Mouse (Mus musculus): ENCODE results near the gene G430095P16Rik. TPM values are rescaled to one million over a fixed set of nuclear protein-coding genes. Genes with fewer than 3 reads are reported as not detected.

G430095P16Rik gene
- polyA plus RNA-seq, 1 experiment from 2014 or later = 1.0 TPM

DNA sequence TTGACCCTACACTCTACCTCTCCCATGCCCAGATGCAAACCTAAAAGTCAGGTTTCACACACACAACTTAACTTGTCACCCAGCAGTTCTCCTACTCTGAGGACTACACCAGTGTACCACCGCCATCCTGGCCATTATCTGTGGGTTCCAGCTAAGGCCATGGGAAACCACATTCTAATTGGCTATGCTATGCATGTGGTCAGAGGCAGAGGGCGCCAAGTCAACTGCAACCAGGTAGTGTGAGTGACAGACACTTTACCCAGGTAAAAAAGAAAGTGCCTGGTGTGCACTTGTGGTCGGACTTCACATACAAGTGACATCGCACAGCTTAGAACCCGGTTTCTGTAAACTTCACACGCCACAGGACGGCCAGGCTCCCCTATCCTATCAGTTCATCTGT lies 36.3 kb downstream of the G430095P16Rik start:
- TF ChIP-seq CTCF (IDR thresholded peaks at IDR 0.05; ENCODE audit: low read depth) = peak; percentile 78
- peaks cover 12% of the 10 kb centered on the region for H3K27me3 ChIP-seq (replicated peaks; ENCODE audit: control insufficient read depth, insufficient read depth, low read length)
- 0 out of 2 replicates have a peak, but pooled peaks have one; percentile 18 for ATAC-seq

DNA sequence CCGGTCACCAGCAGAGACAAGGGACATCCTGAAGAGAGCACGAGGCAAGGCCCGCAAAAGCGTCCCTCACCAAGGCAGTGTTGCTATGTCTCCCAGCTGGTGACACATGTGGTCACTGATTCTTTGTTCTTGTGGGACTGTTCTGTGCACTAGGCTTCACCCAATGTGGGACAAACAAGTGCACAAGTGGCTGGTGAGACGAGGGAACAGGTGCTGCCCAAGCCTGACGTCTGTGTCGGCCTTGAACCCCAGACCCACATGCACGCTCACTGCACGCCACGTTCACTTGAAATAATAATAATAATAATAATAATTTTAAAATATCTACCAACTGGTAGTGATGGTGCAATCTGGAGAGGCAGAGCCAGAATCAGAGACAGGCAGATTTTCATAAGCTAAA lies 36.9 kb downstream of the G430095P16Rik start:
- Histone ChIP-seq H3K4me1 (replicated peaks; ENCODE audit: control insufficient read depth, insufficient read depth, low read length) (no peaks in the 10 kb centered on the region), H3K27me3 (replicated peaks; ENCODE audit: control insufficient read depth, insufficient read depth, low read length) (peaks cover 12% of the 10 kb centered on the region), H3K36me3 (ENCODE audit: control insufficient read depth, insufficient read depth) (no peaks in the 10 kb centered on the region), H3K9ac (ENCODE audit: low read depth, low read length) (no peak overlapping the region), H3K27ac (ENCODE audit: low read depth, low read length) (no peak overlapping the region), H3K9me3 (ENCODE audit: control insufficient read depth) (no peaks in the 10 kb centered on the region), H3K4me2 (replicated peaks; ENCODE audit: low read depth) (no peak overlapping the region), H3K4me3 (ENCODE audit: low read depth, low read length) (no peak overlapping the region)
- ATAC-seq = no peak
- 87% methylated on average over 10 of the region's 10 CpGs for WGBS
- no peak for TF ChIP-seq CTCF (IDR thresholded peaks at IDR 0.05; ENCODE audit: low read depth)

More for the DNA sequence above, 36.3 kb downstream of the G430095P16Rik start:
- no peaks in the 10 kb centered on the region for H3K9me3 ChIP-seq (ENCODE audit: control insufficient read depth)
- H3K36me3 ChIP-seq (ENCODE audit: control insufficient read depth, insufficient read depth) = no peaks in the 10 kb centered on the region
- no peak overlapping the region for H3K4me2 ChIP-seq (replicated peaks; ENCODE audit: low read depth)
- H3K27ac ChIP-seq (ENCODE audit: low read depth, low read length) = no peak overlapping the region
- H3K4me1 ChIP-seq (replicated peaks; ENCODE audit: control insufficient read depth, insufficient read depth, low read length) = no peaks in the 10 kb centered on the region
- no peak overlapping the region for H3K4me3 ChIP-seq (ENCODE audit: low read depth, low read length)
- no peak overlapping the region for H3K9ac ChIP-seq (ENCODE audit: low read depth, low read length)
- 61% methylated on average over 7 of the region's 7 CpGs for WGBS

DNA sequence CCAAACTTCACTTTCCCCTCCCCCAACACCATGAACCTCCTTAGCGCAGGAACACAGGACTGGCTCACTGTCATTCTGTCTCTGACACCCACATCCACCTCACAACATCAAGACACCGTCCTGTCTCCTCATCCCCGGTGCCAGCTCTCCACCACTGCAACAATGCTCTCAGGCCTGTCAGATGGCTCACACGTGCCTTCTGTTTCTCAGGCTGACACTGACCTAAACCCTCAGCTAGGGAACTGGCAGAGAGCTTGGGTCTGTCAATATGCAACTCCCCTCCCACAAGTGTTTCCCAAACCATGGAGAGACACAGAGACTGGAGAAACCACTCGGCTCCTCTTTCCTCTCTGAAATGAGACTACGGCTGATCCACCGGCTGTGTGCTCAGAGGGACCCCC lies 37.6 kb downstream of the G430095P16Rik start:
- no peak overlapping the region for H3K9ac ChIP-seq (ENCODE audit: low read depth, low read length)
- H3K4me3 ChIP-seq (ENCODE audit: low read depth, low read length) = no peak overlapping the region
- no peak for TF ChIP-seq CTCF (IDR thresholded peaks at IDR 0.05; ENCODE audit: low read depth)
- no peak overlapping the region for H3K27ac ChIP-seq (ENCODE audit: low read depth, low read length)
- H3K4me1 ChIP-seq (replicated peaks; ENCODE audit: control insufficient read depth, insufficient read depth, low read length) = no peaks in the 10 kb centered on the region
- H3K4me2 ChIP-seq (replicated peaks; ENCODE audit: low read depth) = no peak overlapping the region
- H3K36me3 ChIP-seq (ENCODE audit: control insufficient read depth, insufficient read depth) = no peaks in the 10 kb centered on the region
- peaks cover 12% of the 10 kb centered on the region for H3K27me3 ChIP-seq (replicated peaks; ENCODE audit: control insufficient read depth, insufficient read depth, low read length)
- WGBS = 66% methylated on average over 7 of the region's 7 CpGs
- ATAC-seq = no peak
- no peaks in the 10 kb centered on the region for H3K9me3 ChIP-seq (ENCODE audit: control insufficient read depth)

DNA sequence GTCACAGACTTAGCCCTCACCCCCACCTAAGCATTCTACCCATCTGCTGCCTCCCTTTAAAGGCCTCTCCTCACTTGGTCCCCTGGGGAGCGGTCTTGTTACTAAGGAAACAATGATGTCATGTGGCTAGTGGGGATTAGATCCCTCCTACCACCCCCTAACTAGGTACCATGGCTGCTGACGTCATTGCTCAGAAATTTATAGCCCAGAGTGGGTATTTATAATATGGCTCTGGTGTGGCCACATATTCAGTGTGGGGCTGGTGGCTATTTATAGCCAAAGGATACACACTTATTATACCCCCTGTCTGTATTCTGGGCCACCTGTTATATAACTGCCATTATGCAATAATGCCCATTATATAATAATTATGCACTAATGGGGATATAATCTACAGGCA lies 38.1 kb downstream of the G430095P16Rik start:
- Histone ChIP-seq H3K27me3 (replicated peaks; ENCODE audit: control insufficient read depth, insufficient read depth, low read length) (peaks cover 12% of the 10 kb centered on the region), H3K4me2 (replicated peaks; ENCODE audit: low read depth) (no peak overlapping the region), H3K36me3 (ENCODE audit: control insufficient read depth, insufficient read depth) (no peaks in the 10 kb centered on the region), H3K4me1 (replicated peaks; ENCODE audit: control insufficient read depth, insufficient read depth, low read length) (no peaks in the 10 kb centered on the region), H3K9ac (ENCODE audit: low read depth, low read length) (no peak overlapping the region), H3K9me3 (ENCODE audit: control insufficient read depth) (no peaks in the 10 kb centered on the region), H3K4me3 (ENCODE audit: low read depth, low read length) (no peak overlapping the region), H3K27ac (ENCODE audit: low read depth, low read length) (no peak overlapping the region)
- ATAC-seq = no peak
- TF ChIP-seq CTCF (IDR thresholded peaks at IDR 0.05; ENCODE audit: low read depth) = no peak
- 55% methylated on average over 2 of the region's 2 CpGs for WGBS

DNA sequence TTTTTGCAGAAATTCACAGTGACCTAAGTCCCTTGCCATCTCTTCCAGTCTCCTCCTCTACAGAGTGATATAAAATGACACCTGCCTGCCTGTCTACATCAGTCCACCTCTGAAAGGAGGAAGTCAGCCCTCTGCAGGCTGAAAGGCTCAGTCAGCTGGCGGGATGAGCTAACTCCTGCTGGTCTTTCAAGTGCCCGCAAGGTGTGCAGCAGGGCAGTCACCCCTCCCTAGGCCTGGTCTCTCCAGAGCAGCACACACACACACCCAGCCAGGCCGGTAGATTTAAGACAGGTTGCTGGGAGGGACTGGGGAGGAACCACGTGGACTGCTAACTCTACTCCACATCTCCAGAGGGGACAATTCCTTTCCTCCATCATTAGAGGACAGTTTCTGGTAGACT lies 41.3 kb downstream of the G430095P16Rik start:
- no peaks in the 10 kb centered on the region for H3K9me3 ChIP-seq (ENCODE audit: control insufficient read depth)
- H3K4me2 ChIP-seq (replicated peaks; ENCODE audit: low read depth) = no peak overlapping the region
- TF ChIP-seq CTCF (IDR thresholded peaks at IDR 0.05; ENCODE audit: low read depth) = 0 out of 2 replicates have a peak, but pooled peaks have one; percentile 5
- H3K27ac ChIP-seq (ENCODE audit: low read depth, low read length) = no peak overlapping the region
- 42% methylated on average over 4 of the region's 4 CpGs for WGBS
- H3K27me3 ChIP-seq (replicated peaks; ENCODE audit: control insufficient read depth, insufficient read depth, low read length) = peaks cover 9% of the 10 kb centered on the region; the same call in 1 of the 2 replicates
- no peak overlapping the region for H3K4me3 ChIP-seq (ENCODE audit: low read depth, low read length)
- ATAC-seq = peak; percentile 29; the same call in 1 of the 2 replicates
- H3K9ac ChIP-seq (ENCODE audit: low read depth, low read length) = no peak overlapping the region
- no peaks in the 10 kb centered on the region for H3K4me1 ChIP-seq (replicated peaks; ENCODE audit: control insufficient read depth, insufficient read depth, low read length)
- no peaks in the 10 kb centered on the region; the same call in 1 of the 2 replicates for H3K36me3 ChIP-seq (ENCODE audit: control insufficient read depth, insufficient read depth)

DNA sequence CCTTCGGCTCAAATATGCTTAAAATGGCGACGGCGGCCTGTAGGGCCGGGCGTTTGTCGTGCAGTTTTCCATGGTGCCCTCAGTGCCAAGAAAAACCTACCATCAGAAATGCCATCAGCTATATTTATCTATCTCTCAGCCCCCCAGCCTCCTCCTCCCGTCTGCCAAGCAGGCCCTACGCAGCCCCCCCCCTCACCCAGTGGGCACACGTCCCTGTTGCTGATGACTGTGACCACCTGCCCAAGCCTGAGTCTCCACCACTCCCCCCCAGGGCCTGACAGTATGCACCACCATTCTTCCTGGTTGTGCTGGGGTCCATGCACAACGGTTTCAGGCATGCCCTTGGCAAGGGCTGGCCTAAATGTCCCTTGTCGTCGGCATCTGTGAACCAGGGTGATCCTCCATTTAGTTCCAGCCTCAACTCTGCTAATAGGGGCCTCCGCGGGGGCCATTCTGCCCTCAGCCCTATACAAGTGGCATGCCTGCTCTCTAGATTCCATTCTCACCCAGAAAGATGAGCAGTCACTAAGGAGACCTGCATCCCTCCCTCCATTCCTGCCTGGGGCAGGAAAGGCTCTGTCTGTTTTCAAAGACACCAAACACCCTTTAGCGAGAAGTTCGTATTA lies 42.2 kb downstream of the G430095P16Rik start:
- peaks cover 9% of the 10 kb centered on the region; the same call in 1 of the 2 replicates for H3K27me3 ChIP-seq (replicated peaks; ENCODE audit: control insufficient read depth, insufficient read depth, low read length)
- 86% methylated on average over 17 of the region's 17 CpGs for WGBS

More for the DNA sequence above, 42.2 kb downstream of the G430095P16Rik start:
- H3K36me3 ChIP-seq (ENCODE audit: control insufficient read depth, insufficient read depth) = no peaks in the 10 kb centered on the region; the same call in 1 of the 2 replicates
- no peak overlapping the region for H3K27ac ChIP-seq (ENCODE audit: low read depth, low read length)
- ATAC-seq = no peak
- no peak overlapping the region for H3K9ac ChIP-seq (ENCODE audit: low read depth, low read length)
- no peaks in the 10 kb centered on the region for H3K9me3 ChIP-seq (ENCODE audit: control insufficient read depth)
- H3K4me1 ChIP-seq (replicated peaks; ENCODE audit: control insufficient read depth, insufficient read depth, low read length) = no peaks in the 10 kb centered on the region
- TF ChIP-seq CTCF (IDR thresholded peaks at IDR 0.05; ENCODE audit: low read depth) = no peak
- no peak overlapping the region for H3K4me2 ChIP-seq (replicated peaks; ENCODE audit: low read depth)
- no peak overlapping the region for H3K4me3 ChIP-seq (ENCODE audit: low read depth, low read length)

All from intestine, postnatal 0 days (tissue).